Mouse (Mus musculus) spleen, adult 2 months (tissue): ENCODE data around the gene Mrpl45. TPM values are rescaled to one million over a fixed set of nuclear protein-coding genes. Genes with fewer than 3 reads are reported as not detected.
A peak's percentile ranks its signal among the peaks of the same experiment; 100 is the strongest.
"Not testable (repeated sequence)": the region's sequence is repeated elsewhere in the genome, so short reads cannot be mapped to it uniquely, and the experiment has no call there.

Experiments
- DNase-seq, 2 experiments: peaks; one replicate each; pipeline versions ENCODE4 v3.0.0 to v3.0.0-alpha.2; 2012 to 2021; ENCODE audit warnings: low spot score in 2 of 2, low read depth in 1 of 2
- H3K27ac ChIP-seq: fragments of 200-500 bp; 2 replicates; pipeline ENCODE4 v1.5.1; 2012; ENCODE audit warnings: low read length, inconsistent platforms; ENCODE audit not compliant: insufficient read depth
- H3K27me3 ChIP-seq: fragments of 200-500 bp; 2 replicates; pipeline ENCODE4 v1.6.1; 2012; ENCODE audit warnings: mild to moderate bottlenecking, moderate library complexity, low read length, inconsistent platforms; ENCODE audit not compliant: control insufficient read depth, insufficient read depth
- H3K36me3 ChIP-seq: fragments of 200-500 bp; 2 replicates; pipeline ENCODE4 v1.6.1; 2012; ENCODE audit warnings: mild to moderate bottlenecking, low read length, inconsistent platforms; ENCODE audit not compliant: control insufficient read depth, insufficient read depth
- H3K4me1 ChIP-seq: fragments of 200-500 bp; 2 replicates; pipeline ENCODE4 v1.6.1; 2011; ENCODE audit warnings: inconsistent platforms; ENCODE audit not compliant: control insufficient read depth, insufficient read depth, insufficient read length
- H3K4me3 ChIP-seq: fragments of 200-500 bp; 2 replicates; pipeline ENCODE4 v1.5.1; 2011; ENCODE audit warnings: mild to moderate bottlenecking, inconsistent platforms; ENCODE audit not compliant: insufficient read depth, insufficient read length; ENCODE audit errors: extremely low read depth
- CTCF ChIP-seq: fragments of 200-500 bp; IDR thresholded peaks from 2 replicates; pipeline ENCODE4 v1.5.1; 2011; ENCODE audit warnings: mild to moderate bottlenecking, inconsistent platforms; ENCODE audit not compliant: insufficient read depth, insufficient read length, insufficient replicate concordance; ENCODE audit errors: extremely low read depth
- POLR2A ChIP-seq: fragments of 200-500 bp; IDR thresholded peaks from 2 replicates; pipeline ENCODE4 v1.6.1; 2011; ENCODE audit warnings: low read depth, low read length, inconsistent platforms
- WGBS: fragments of 180-500 bp; shearing (Covaris S2); methylation state at CpG from one replicate; pipeline ENCODE4 v1.1.7; 2018; 5-methylcytosine and 5-hydroxymethylcytosine counted together
- polyA plus RNA-seq: library from polyadenylated mRNA; depleted of rRNA; stranded (reverse); fragments of >200 nt; gene quantifications from 2 replicates; pipeline ENCODE4 v1.2.3, GENCODE M21; 2012

Mrpl45 gene
- polyA plus RNA-seq, 1 experiment = 5.6 TPM

GRCm38 (mm10) chr11:97347291-97347690, 31.8 kb downstream of the Mrpl45 start:
- H3K27ac ChIP-seq = no peak overlapping the region
- 87% methylated on average over 9 of the region's 9 CpGs for WGBS
- no peak for DNase-seq
- peaks cover 4% of the 10 kb centered on the region; the same call in 1 of the 2 replicates for H3K4me1 ChIP-seq
- H3K27me3 ChIP-seq = no peaks in the 10 kb centered on the region
- H3K36me3 ChIP-seq = no peaks in the 10 kb centered on the region
- no peak for TF ChIP-seq POLR2A
- no peak for TF ChIP-seq CTCF
- no peak overlapping the region for H3K4me3 ChIP-seq

- Histone ChIP-seq H3K4me3 (no peak overlapping the region), H3K36me3 (no peaks in the 10 kb centered on the region), H3K4me1 (no peaks in the 10 kb centered on the region), H3K27me3 (no peaks in the 10 kb centered on the region), H3K27ac (no peak overlapping the region)
- WGBS = 65% methylated on average over 2 of the region's 2 CpGs
- DNase-seq = no peak
- TF ChIP-seq POLR2A (no peak), CTCF (no peak)
Measured at GRCm38 (mm10) chr11:97350035-97350434, 34.5 kb downstream of the Mrpl45 start.

- H3K27me3 ChIP-seq = peaks cover 2% of the 10 kb centered on the region; the same call in 1 of the 2 replicates
- DNase-seq = no peak
- WGBS = 84% methylated on average over 3 of the region's 3 CpGs
- no peak for TF ChIP-seq POLR2A
- no peak for TF ChIP-seq CTCF
- H3K4me1 ChIP-seq = no peaks in the 10 kb centered on the region
- no peak within 1 kb of the TSS for H3K27ac ChIP-seq
- no peaks in the 10 kb centered on the region for H3K36me3 ChIP-seq
- H3K4me3 ChIP-seq = no peak within 1 kb of the TSS
Measured at GRCm38 (mm10) chr11:97352027-97352684, 36.6 kb downstream of the Mrpl45 start, which contains the start of gene Gpr179. Gene Gpr179, minus strand, starts transcription at chr11:97352077.

DNA sequence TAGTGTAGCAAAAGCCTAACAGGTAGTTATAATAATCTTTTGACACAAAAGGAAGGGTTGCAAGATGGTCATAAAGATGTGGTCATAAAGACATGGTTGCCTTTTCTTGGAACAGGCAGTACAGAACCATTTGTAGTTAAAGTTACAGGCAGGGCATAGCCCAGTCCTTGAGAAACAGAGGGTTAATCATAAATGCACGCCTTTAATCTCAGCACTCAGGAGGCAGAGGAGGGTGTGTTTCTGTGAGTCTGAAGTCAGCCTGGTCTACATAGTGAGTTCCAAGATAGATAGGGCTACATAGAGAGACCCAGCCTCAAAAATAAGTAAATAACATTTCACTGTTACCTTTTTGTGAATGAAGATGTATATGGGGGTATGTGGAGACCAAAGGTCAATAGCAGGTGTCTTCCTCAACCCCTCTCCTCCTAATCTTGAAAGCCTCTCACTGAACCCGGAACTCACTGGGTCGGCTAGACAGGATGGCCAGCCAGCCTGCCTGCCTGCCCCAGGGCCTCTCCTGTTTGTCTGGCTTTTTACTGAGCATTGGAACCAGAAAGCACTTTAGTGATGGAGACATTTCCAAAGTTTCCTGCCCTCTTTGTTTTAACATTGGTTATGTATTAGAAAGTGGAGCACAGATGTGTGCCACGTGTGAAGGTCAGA, 37.5 kb downstream of the Mrpl45 start:
- WGBS = 59% methylated on average over 4 of the region's 4 CpGs
- H3K4me1 ChIP-seq = no peaks in the 10 kb centered on the region
- no peaks in the 10 kb centered on the region for H3K36me3 ChIP-seq
- peaks cover 2% of the 10 kb centered on the region; the same call in 1 of the 2 replicates for H3K27me3 ChIP-seq
- H3K27ac ChIP-seq = no peak overlapping the region
- no peak overlapping the region for H3K4me3 ChIP-seq
- no peak for DNase-seq
- TF ChIP-seq POLR2A (no peak), CTCF (no peak)

GRCm38 (mm10) chr11:97354646-97355045, 39.1 kb downstream of the Mrpl45 start:
- H3K4me3 ChIP-seq = no peak overlapping the region
- 90% methylated on average over 2 of the region's 2 CpGs for WGBS

DNA sequence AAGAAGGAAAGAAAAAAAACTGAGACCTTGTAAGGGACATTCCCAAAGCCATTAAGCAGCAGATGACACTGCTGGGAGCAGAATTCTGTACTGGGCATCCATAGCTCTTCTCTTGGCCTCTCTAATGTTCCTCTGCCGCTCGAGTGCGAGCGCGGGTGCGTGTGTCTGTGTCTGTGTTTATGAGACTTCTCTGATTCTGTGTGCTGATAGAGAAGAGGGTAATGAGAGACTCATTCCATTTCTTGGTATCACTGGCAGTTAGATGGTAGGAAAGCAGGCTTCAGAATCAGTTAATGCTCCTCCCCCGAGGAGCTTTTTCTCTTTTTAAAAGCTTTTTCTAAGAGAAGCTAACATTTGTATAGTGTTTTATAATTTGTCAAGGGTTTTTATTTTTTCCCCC, 39.7 kb downstream of the Mrpl45 start:
- Histone ChIP-seq H3K27ac (no peak overlapping the region), H3K4me3 (no peak overlapping the region), H3K27me3 (peaks cover 2% of the 10 kb centered on the region; the same call in 1 of the 2 replicates), H3K36me3 (no peaks in the 10 kb centered on the region), H3K4me1 (no peaks in the 10 kb centered on the region)
- TF ChIP-seq CTCF (no peak), POLR2A (no peak)
- DNase-seq = no peak
- WGBS = 80% methylated on average over 7 of the region's 7 CpGs

More at GRCm38 (mm10) chr11:97354646-97355045, 39.1 kb downstream of the Mrpl45 start:
- no peaks in the 10 kb centered on the region for H3K36me3 ChIP-seq
- H3K27me3 ChIP-seq = peaks cover 2% of the 10 kb centered on the region; the same call in 1 of the 2 replicates
- H3K27ac ChIP-seq = no peak overlapping the region
- DNase-seq = no peak
- no peak for TF ChIP-seq CTCF
- no peak for TF ChIP-seq POLR2A
- no peaks in the 10 kb centered on the region for H3K4me1 ChIP-seq

DNA sequence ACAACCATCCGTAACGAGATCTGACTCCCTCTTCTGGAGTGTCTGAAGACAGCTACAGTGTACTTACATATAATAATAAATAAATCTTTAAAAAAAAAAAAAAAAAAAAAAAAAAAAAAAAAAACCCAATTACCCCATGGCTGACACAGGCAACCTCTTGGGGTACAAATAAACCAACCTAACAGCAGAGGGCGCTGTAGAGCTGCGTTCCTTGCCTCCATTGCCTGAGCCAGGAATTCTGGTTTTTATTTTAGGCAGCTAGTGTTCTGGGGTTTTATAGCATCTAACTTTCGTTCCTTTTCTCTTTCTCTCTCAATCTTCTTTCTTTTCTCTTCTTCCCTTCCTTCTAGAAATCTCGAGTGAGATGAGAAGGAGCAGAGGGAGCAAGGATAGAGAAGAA, 42.1 kb downstream of the Mrpl45 start:
- WGBS = 11% methylated on average over 6 of the region's 6 CpGs
- DNase-seq = peak; percentile 59 to 65

More for the DNA sequence above, 42.1 kb downstream of the Mrpl45 start:
- not testable (repeated sequence) for H3K27ac ChIP-seq, H3K4me1 ChIP-seq, H3K27me3 ChIP-seq, H3K4me3 ChIP-seq, H3K36me3 ChIP-seq
- peak; percentile 81; the same call in 1 of the 2 replicates for TF ChIP-seq CTCF
